Comparison of ENCODE assay signal across 7 mouse cellular contexts in genomic region chr3:94953764-94954616, GRCm38 (mm10). TPM values are rescaled to one million over a fixed set of nuclear protein-coding genes. Genes with fewer than 3 reads are reported as not detected.
DNase-seq lines count a peak whose midpoint lies in the region; ATAC-seq lines count a peak whose summit lies in the region.

TSS of gene Rfx5 (plus strand) at chr3:94954075.

- peaks cover 11% of the 10 kb centered on the region; the same call in 1 of the 2 replicates for H3K4me1 ChIP-seq in intestine, embryonic 16.5 days (ENCODE audit: control insufficient read depth, insufficient read depth, low read length)
- peaks cover 8% of the 10 kb centered on the region for H3K4me1 ChIP-seq in midbrain, embryonic 11.5 days (ENCODE audit: control insufficient read depth, insufficient read depth, low read length)

- peak within 1 kb of the TSS; percentile 93 for H3K9ac ChIP-seq in intestine, embryonic 16.5 days (ENCODE audit: low read depth, low read length)
- peak within 1 kb of the TSS; percentile 81 for H3K9ac ChIP-seq in midbrain, embryonic 11.5 days (ENCODE audit: low read length)

- intact Hi-C loops in left cerebral cortex, postnatal 36 days (cut with DNase I), result loop anchor here (2.0 kb wide), 1 partner anchor 21 kb away; the partner anchor contains the start of gene Pi4kb

- peak within 1 kb of the TSS; percentile 88 for H3K4me3 ChIP-seq in intestine, embryonic 16.5 days (ENCODE audit: low read length)
- peak within 1 kb of the TSS; percentile 70 for H3K4me3 ChIP-seq in midbrain, embryonic 11.5 days (ENCODE audit: low read depth, low read length)

- ATAC-seq in intestine, embryonic 16.5 days, result peak; percentile 96
- ATAC-seq in midbrain, embryonic 11.5 days (ENCODE audit: low FRiP score), result peak; percentile 97

- H3K27me3 ChIP-seq in intestine, embryonic 16.5 days (replicated peaks; ENCODE audit: control insufficient read depth, insufficient read depth, low read length), result no peaks in the 10 kb centered on the region
- no peaks in the 10 kb centered on the region for H3K27me3 ChIP-seq in midbrain, embryonic 11.5 days (ENCODE audit: control insufficient read depth, insufficient read depth, low read length)

- H3K27ac ChIP-seq in intestine, embryonic 16.5 days (ENCODE audit: low read length), result peak within 1 kb of the TSS; percentile 94
- H3K27ac ChIP-seq in midbrain, embryonic 11.5 days (ENCODE audit: low read depth, low read length), result peak within 1 kb of the TSS; percentile 78

- under 1% methylated on average over 50 of the region's 50 CpGs for WGBS in intestine, embryonic 16.5 days
- WGBS in midbrain, embryonic 11.5 days, result under 1% methylated on average over 50 of the region's 50 CpGs

- H3K4me2 ChIP-seq in intestine, embryonic 16.5 days (ENCODE audit: low read depth, low read length), result peak within 1 kb of the TSS; percentile 69
- H3K4me2 ChIP-seq in midbrain, embryonic 11.5 days, result peak within 1 kb of the TSS; percentile 76

- H3K36me3 ChIP-seq in intestine, embryonic 16.5 days (ENCODE audit: control insufficient read depth, insufficient read depth, low read length), result peaks cover 13% of the 10 kb centered on the region
- peaks cover 8% of the 10 kb centered on the region; the same call in 1 of the 2 replicates for H3K36me3 ChIP-seq in midbrain, embryonic 11.5 days (ENCODE audit: control insufficient read depth, insufficient read depth, low read length)

- no peaks in the 10 kb centered on the region for H3K9me3 ChIP-seq in intestine, embryonic 16.5 days (ENCODE audit: control insufficient read depth, low read length)
- no peaks in the 10 kb centered on the region for H3K9me3 ChIP-seq in midbrain, embryonic 11.5 days (ENCODE audit: control insufficient read depth, low read length)

- peak; percentile 95 for DNase-seq in adrenal gland, adult 8-10 months
- DNase-seq in embryo, embryonic 9.5 days (ENCODE audit: extremely low spot score), result peak; percentile 90
- DNase-seq in gastrocnemius, postnatal 4 days (ENCODE audit: low spot score in 2 of 2), result peak; percentile 66 to 87
- DNase-seq in left cerebral cortex, postnatal 36 days (ENCODE audit: low spot score in 2 of 2), result peak; percentile 90 to 91
- DNase-seq in midbrain, embryonic 11.5 days (ENCODE audit: low spot score, missing footprints), result peak; percentile 98
- peak; percentile 96 for DNase-seq in skeletal muscle tissue, adult 2 months (ENCODE audit: low read depth, low spot score)

RNA-seq across cellular contexts. Expression of gene Rfx5, which starts in this region (rescaled TPM):
- 10 to 100 TPM; 27.2 to 56.5 (median 40.3) TPM for total RNA-seq in adrenal gland, adult 8-10 months (2022)
- total RNA-seq in gastrocnemius, postnatal 4 days (2021), result 10 to 100 TPM; 14.7 to 16.8 TPM
- 4.3 and 5.1 TPM in 2 replicates for polyA plus RNA-seq in intestine, embryonic 16.5 days (2015; fragmentation: Nextera tagmentation; extraction: Ambion mirVana)
- 10 to 100 TPM; 20.6 to 24.4 TPM for total RNA-seq in left cerebral cortex, postnatal 36 days (2021)
- 5.9 and 6.8 TPM in 2 replicates for polyA plus RNA-seq in midbrain, embryonic 11.5 days (2014; fragmentation: Nextera tagmentation; extraction: Ambion mirVana)

Comparison
In these comparisons a context has a peak if more than half of its experiments do, and no peak if none do; other contexts are left out.
1. Peak in every context shown above with its lines: DNase-seq, ATAC-seq, H3K4me3 ChIP-seq and H3K27ac ChIP-seq.